Mouse (Mus musculus): ENCODE data around the gene Ewsr1. TPM values are rescaled to one million over a fixed set of nuclear protein-coding genes. Genes with fewer than 3 reads are reported as not detected.

Gene Ewsr1
- total RNA-seq, 1 experiment from 2014 or later = 592 TPM

GRCm38 (mm10) chr11:5037146-5037854 is 61.8 kb downstream of the Ewsr1 start:
- ATAC-seq (ENCODE audit: extremely low read depth, insufficient number of reproducible peaks, low FRiP score, poor library complexity, severe bottlenecking) = no peak

GRCm38 (mm10) chr11:5035421-5035820 is 63.6 kb downstream of the Ewsr1 start:
- no peak for ATAC-seq (ENCODE audit: extremely low read depth, insufficient number of reproducible peaks, low FRiP score, poor library complexity, severe bottlenecking)

DNA sequence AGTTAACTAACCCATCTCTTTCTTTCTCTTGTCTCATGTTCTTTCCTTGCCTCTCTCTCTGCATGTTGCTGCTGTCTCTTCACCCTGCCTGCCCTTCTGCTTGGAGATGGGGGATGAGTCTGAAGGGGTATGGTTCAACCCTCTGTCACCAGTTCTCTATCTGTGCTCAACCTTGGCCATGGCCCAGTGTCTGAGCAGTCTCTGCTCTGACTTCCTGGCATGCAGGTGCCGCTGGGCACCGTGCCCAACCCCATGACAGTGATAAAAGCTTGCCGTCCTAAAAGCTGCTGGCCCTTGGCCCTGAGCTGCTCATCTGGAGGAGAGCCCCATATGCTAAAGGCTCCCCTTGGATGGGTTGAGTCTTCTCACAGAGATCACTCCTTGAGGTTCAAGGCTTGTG is 65.9 kb downstream of the Ewsr1 start:
- no peak for ATAC-seq (ENCODE audit: extremely low read depth, insufficient number of reproducible peaks, low FRiP score, poor library complexity, severe bottlenecking)

GRCm38 (mm10) chr11:5032706-5033105 is 66.4 kb downstream of the Ewsr1 start:
- ATAC-seq (ENCODE audit: extremely low read depth, insufficient number of reproducible peaks, low FRiP score, poor library complexity, severe bottlenecking) = no peak

GRCm38 (mm10) chr11:5028228-5028627 is 70.8 kb downstream of the Ewsr1 start:
- no peak for ATAC-seq (ENCODE audit: extremely low read depth, insufficient number of reproducible peaks, low FRiP score, poor library complexity, severe bottlenecking)

DNA sequence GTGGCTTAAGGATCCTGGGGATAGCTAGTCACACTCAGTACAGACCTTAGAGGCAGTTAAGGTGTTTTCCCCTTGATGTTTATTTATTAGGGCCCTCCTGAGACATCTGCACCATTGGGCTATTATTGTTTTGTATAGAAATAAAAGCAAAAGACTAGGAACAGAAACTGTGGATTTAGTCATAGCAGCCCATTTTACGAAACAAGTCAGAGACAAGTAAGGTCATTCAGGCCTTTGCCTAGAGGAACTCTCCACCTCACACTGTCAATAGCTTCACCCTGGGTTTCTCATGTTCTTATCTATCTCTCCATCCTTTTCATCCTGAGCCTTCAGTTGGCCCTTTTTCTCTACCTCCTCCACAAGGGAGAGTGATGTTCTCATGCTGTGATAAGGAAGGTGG is 74.0 kb downstream of the Ewsr1 start:
- no peak for ATAC-seq (ENCODE audit: extremely low read depth, insufficient number of reproducible peaks, low FRiP score, poor library complexity, severe bottlenecking)

Other genes starting within 250 kb of the Ewsr1 start
- gene Nf2, start 249.7 kb downstream of the Ewsr1 start, total RNA-seq (2017) = 44.2 and 44.3 TPM in 2 replicates
- 10.1 and 10.9 TPM in 2 replicates for gene Nipsnap1, start 225.3 kb downstream of the Ewsr1 start, total RNA-seq (2017)
- 39.8 and 48.9 TPM in 2 replicates for gene Thoc5, start 203.9 kb downstream of the Ewsr1 start, total RNA-seq (2017)
- gene Nefh, start 151.2 kb downstream of the Ewsr1 start, total RNA-seq (2017) = 0.47 TPM in 1 of 2 replicates, not detected in the other
- gene Ap1b1, start 112.4 kb downstream of the Ewsr1 start, total RNA-seq (2017) = 37.9 and 46.7 TPM in 2 replicates
- gene Rasl10a, start 41.1 kb downstream of the Ewsr1 start, total RNA-seq (2017) = 1.6 and 1.9 TPM in 2 replicates
- gene Gas2l1, start 33.9 kb downstream of the Ewsr1 start, total RNA-seq (2017) = 7.0 and 9.5 TPM in 2 replicates
- gene Rhbdd3, start 340 bp downstream of the Ewsr1 start, total RNA-seq (2017) = 4.3 and 5.2 TPM in 2 replicates
- gene Emid1, start 53.0 kb upstream of the Ewsr1 start, total RNA-seq (2017) = 13.4 and 15.8 TPM in 2 replicates
- 7.5 and 8.5 TPM in 2 replicates for gene Kremen1, start 162.3 kb upstream of the Ewsr1 start, total RNA-seq (2017)

Data from neutrophil, adult 5-6 weeks (primary cell).